Mouse (Mus musculus) heart, postnatal 10 days (tissue): Measurements from ENCODE around the gene Cdhr3. TPM values are rescaled to one million over a fixed set of nuclear protein-coding genes. Genes with fewer than 3 reads are reported as not detected.

Source experiments
- DNase-seq, 2 experiments: peaks; one replicate each; pipeline ENCODE4 v3.0.0; 2021
- intact Hi-C: fragments of 180-260 bp; cut with DNase I; formaldehyde crosslinking; loops from one replicate; pipeline ENCODE4 v1.15.1; 2025
- total RNA-seq, 2 experiments: library from RNA; stranded (reverse); gene quantifications; 2 replicates each; pipeline ENCODE4 v1.2.3; 2021

The Cdhr3 gene
- total RNA-seq, 2 experiments from 2014 or later: 0.77 TPM; not detected in 1

DNA sequence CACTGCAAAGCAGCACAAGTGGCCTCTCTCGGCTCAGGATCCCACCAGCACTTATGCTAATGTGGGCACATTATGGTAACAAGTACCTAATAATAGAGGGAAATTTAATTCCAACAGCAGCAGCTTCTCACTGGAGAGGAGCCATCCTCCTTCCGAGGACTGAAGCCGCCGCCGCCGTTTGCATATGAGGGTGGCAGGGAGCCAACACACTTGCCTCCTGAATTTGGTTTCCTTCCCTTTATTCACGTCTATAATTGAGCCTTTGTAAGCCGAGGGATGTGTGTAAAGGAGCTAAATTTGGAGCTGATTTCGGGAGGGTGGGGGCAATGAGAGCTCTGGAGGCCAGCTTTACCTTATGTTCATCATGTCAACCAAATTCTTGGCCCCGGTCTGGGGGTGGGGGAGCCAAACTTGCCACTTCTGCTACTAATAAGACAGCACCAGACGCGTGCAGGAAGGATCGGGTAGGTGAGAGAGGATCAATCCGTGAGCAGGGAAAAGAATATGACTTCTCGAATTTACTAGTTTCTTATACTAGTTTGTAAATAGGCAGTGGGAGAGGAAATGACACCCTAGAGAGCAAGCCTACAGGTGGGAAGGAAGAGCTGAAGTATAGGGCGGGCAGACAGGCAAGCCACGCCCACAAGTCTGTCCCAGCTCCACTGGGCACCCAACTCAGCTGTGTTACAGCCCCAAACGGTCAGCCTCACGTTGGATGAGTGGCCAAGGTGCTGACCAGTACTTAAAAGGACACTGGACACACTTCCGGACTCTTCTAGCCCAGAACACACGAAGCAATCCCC, 56.8 kb downstream of the Cdhr3 start:
- intact Hi-C loops: no loop called here

GRCm38 (mm10) chr12:33035089-33035718, 57.5 kb downstream of the Cdhr3 start:
- intact Hi-C loops: no loop called here
- DNase-seq: no peak

More for the DNA sequence above, 56.8 kb downstream of the Cdhr3 start:
- DNase-seq: peak; percentile 65 to 67

DNA sequence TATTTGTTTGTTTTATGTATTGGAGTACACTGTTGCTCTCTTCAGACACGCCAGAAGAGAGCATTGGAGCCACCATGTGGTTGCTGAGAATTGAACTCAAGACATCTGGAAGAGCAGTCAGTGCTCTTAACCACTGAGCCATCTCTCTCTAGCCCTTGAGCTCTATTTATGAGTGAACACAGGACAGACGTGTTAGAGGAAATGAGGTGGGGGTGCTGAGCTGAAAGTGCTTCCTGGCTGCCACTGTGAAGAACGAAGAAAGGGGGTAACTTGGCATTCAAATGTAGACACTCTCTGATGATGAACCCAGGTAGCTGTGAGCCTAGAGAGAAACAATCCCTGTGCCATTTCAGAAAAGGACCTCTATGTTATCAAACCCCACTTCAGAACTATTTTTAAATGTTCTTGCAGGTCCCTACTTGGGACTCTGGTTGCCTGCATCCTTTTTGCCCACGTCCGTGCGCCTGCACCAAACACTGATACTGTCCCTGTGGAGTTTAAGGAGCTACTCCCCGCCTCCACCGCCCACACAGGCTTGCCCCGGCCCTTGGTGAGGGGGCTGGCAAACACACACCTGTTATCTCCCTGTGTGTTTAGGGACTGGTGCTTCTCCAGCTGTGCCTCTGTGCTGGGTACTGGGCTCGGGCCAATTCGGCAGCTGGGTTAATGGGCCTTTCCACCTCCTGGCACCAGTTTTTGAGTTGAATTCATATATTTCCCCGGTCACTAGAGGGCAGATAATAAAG, 58.2 kb downstream of the Cdhr3 start:
- peak in 1 of 2 experiments; percentile 15 for DNase-seq
- intact Hi-C loops: no loop called here

GRCm38 (mm10) chr12:33033221-33033620, 59.5 kb downstream of the Cdhr3 start:
- intact Hi-C loops: no loop called here
- DNase-seq: no peak

- DNase-seq: no peak
- intact Hi-C loops: no loop called here
These were observed 62.1 kb downstream of the Cdhr3 start for GRCm38 (mm10) chr12:33030589-33030988.

DNA sequence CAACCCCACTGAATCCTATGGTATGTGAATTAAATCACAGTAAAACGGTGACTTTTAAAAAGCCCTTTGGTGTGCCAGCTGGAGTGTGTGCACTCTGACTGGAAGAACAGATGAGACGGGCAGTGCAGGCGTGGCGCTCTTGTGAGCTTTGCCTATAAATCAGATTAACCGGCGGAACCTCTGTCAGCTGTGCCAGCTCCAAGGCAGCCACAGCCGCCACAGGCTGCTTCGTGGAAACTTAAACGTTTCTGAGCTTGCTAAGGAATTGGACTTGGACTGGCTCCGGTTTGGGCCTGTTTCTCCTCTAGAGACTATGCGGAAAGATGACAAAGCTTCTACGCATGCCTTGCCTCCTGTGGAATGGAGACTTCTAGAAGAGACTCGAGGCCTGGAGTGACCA, 62.6 kb downstream of the Cdhr3 start:
- no peak for DNase-seq
- intact Hi-C loops: no loop called here

DNA sequence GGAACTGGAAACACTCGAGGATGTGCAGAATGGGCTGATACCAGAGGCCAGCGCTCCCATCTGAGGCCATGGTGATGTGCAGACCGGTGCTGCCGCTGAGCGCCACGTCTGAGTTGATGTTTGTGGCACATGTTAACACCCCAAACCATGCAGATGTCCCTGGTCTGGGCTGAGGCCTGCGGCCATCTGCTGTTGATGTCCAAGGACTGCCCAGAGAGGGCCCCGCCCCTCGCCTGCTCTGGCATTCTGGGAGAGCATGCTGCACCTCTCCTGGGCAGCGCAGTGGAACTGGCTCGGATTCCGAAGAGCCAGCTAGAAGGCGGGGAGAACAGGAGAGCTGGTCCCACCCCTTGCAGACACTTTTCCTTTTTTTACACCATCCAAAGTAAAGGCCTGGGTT, 64.0 kb downstream of the Cdhr3 start:
- intact Hi-C loops: loop anchor here (5.0 kb wide), 2 partner anchors 239 to 399 kb away; partner anchors contain the start of gene Twistnb
- no peak for DNase-seq

GRCm38 (mm10) chr12:33028109-33028691, 64.5 kb downstream of the Cdhr3 start:
- intact Hi-C loops: loop anchor here (5.0 kb wide), 2 partner anchors 239 to 399 kb away; partner anchors contain the start of gene Twistnb
- DNase-seq: no peak

DNA sequence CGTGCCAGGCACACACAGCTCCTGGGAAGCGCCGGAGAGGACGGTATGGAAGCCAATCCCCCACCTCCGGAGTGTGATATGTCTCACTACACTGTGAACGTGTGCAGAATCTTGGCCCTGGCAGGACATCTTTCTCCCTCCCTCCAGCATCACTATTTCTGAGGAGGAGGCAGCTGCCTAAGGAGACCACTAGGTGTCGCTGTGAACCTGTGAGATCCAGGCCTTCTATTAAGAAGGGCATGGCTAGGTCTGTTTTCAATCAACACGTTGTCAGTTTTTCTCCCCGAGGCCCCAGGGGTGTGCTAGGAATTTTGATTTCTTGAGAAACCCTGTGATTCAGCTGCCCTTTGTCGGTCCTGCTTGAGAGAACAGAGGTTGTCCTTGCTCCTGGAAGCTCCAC, 65.6 kb downstream of the Cdhr3 start:
- intact Hi-C loops: loop anchor here (1.0 to 5.0 kb wide), 6 partner anchors 82 to 400 kb away; partner anchors contain the start of genes Atxn7l1 and Twistnb
- peak; percentile 86 to 91 for DNase-seq

DNA sequence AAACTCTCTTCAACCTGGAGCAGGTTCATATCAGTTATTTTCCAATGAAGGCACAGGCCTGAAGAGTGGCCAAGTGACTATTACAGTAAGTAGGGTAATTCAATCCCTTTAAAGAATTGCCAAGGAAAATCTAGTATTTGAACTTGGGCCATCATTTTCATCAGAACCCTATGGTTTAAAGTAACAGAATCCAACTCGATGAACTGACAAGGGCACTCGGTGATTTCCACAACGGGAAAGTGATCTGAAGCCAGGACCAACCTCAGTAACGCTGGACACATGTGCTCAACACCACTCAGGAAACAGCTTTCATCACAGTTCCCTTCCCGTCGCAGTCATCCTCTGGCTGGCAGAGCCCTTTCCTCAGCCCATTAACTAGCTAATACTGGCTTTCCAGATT, 68.2 kb downstream of the Cdhr3 start:
- DNase-seq: no peak
- intact Hi-C loops: no loop called here

DNA sequence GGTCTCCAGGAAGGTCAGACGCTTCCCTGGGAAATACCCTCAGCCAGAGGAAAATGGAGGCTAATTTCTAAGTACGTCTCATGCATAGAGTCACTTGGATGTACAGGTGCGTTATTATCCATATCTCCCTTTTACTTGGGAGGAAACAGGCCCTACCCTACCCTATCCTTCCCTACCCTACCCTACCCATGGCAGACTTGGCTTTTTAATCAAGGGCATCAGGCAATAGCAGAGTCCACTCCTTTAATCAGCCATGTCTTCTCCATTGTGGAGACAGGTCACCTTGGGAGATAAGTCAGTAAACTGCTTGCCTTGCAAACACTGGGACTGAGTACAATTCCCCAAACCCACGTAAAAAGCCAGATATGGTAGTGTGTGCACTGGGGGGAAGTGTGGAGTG, 70.9 kb downstream of the Cdhr3 start:
- intact Hi-C loops: no loop called here
- no peak for DNase-seq

- DNase-seq: no peak
- intact Hi-C loops: no loop called here
These were observed 71.5 kb downstream of the Cdhr3 start for GRCm38 (mm10) chr12:33021140-33021539.

DNA sequence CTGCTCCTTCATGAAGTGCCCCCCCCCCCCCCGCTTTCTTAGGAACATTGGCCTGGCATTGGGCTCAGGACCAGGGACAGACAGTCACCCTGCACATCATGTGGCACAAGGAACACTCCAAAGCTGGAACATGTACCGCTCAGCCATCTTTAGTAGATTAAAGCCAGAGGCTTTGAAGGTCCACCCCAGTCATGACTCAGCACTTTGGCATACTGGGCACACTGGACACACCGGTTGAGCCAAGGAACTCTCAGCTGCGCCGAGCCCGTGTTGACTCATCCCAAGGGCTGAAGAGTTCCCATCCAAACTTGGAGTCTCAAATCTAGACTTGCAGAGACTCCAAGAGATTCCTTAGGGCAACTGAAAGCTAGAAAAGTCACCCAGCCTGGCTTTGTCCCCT, 72.7 kb downstream of the Cdhr3 start:
- intact Hi-C loops: no loop called here
- peak; percentile 49 to 57 for DNase-seq

DNA sequence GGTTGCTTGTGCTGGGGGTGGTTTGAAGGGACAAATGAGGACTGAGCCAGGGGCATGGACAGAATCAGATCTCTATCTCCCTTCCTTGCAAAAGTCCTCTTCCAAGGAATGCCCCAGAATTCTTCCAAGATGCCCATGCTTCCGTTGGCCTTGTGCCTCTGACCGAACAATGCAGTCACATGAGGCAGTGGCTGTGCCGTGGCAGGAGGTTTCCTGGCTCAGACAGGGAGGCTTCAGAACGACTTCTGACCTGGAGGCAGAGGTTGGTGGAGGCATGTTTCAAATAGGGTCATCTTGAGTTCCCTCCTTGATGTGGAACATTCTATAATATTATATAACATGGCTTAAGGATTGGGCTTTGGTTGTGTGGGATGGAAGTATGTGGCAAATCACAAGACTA, 74.1 kb downstream of the Cdhr3 start:
- intact Hi-C loops: no loop called here
- DNase-seq: no peak

DNA sequence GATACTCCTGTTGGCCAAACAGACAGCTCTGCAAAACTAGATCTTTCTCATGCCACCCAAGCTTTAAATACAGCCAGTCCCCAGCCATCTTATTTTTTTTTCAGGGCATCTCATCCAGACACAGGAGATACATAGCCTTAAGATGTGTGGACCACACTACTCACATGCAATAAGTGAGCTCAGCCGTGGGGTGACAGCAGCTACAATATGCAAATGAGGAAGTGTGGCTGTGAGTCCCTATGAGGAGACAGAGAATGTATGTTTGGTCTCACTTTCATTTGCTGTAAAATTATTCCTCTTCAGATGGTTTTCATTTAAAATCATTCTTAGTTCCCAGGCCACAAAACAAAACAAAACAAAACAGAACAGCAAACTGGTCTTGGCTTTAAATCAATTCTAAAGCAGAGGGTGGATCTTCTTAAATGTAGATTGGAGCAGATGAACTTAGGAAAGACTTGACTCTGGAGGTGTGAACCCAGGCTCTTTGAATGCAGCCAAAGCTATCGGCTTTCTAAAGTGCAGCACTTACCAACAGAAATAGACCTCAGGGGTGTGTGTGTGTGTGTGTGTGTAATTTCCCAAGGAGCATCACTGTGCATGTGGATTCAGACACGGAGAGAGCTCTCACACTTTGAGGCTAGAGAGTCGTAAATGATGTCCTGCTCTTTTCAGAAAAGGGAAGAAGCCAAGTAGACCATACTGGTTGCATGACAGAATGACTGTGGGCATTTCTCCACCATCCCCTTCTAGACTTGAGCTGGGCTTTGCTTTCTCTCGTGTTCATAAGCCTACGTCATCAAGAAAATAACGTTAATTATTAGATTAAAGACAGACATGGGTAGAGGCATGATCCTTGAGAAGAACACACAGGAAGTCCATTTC, 75.6 kb downstream of the Cdhr3 start:
- intact Hi-C loops: no loop called here
- DNase-seq: no peak

- DNase-seq: no peak
- intact Hi-C loops: no loop called here
These were observed 77.6 kb downstream of the Cdhr3 start for GRCm38 (mm10) chr12:33015103-33015502.

DNA sequence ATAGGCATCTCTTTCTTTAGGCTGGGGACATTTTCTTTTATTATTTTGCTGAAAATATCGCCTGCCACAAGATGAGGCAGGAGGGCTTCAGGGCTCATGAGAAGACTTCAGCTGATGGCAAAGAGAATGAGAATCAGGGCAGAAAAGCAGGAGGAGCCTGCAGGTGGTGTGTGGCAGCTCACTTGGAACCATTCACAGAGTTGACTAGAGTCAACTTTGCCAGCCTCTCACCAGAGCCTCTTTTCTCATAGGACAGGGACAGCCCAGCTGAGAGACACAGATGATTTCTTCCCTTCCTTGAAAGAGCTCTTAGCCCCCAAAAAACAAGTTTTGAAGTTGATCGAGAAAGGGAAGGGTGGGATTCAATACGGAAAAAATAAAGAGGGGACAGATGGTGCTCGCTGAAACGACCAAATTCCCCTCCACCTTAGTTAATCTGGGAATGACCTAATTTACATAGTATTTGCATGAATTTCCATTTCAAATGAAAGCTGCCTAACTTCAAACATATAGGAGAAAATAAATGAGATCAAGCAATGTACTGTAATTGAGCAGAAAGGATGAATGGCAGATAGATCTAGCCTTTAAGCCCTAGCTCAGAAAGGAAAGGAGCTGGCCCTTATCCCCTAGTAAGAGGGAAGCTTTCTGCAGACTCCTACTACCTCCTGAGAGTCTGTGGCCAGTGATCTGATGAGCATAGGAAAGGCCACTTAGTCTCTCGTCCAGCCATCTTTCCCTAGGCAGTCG, 78.5 kb downstream of the Cdhr3 start:
- intact Hi-C loops: no loop called here
- no peak for DNase-seq

DNA sequence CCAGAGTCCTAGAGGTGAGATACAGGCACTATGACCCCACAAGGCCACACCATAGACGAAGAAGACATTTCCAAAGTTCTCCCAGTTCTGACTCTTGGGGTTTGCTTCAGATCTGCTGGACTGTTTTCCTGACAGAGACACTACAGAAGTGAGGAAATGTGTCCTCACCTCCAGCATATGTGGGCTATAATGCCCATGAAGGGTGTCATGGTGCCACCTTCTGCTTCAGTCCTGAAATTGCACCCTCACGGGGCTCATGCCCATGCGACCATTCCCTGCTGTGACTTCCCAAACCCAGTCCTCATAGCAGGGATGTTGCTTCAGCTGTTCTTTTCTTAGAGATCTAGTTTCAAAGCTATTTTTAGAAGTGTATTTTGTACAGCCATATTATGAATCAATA, 82.6 kb downstream of the Cdhr3 start:
- intact Hi-C loops: loop anchor here (2.0 kb wide), 1 partner anchor 89 kb away; no protein-coding TSS in a partner anchor

More for the DNA sequence above, 82.6 kb downstream of the Cdhr3 start:
- peak; percentile 66 to 72 for DNase-seq
